Mouse (Mus musculus) liver, adult 2 months (tissue): ENCODE measurements around the gene Traf3ip1. TPM values are rescaled to one million over a fixed set of nuclear protein-coding genes. Genes with fewer than 3 reads are reported as not detected.

Experiments
- DNase-seq: peaks from one replicate; pipeline ENCODE4 v3.0.0-alpha.2; 2011; ENCODE audit warnings: low read depth, low spot score; ENCODE audit errors: extremely low read depth
- H3K27ac ChIP-seq: fragments of 200-500 bp; replicated peaks from 2 replicates; pipeline ENCODE4 v1.5.1; 2012; ENCODE audit warnings: low read depth, mild to moderate bottlenecking, control low read depth, inconsistent platforms, low read length; ENCODE audit not compliant: insufficient read depth
- H3K27me3 ChIP-seq: fragments of 200-500 bp; 2 replicates; pipeline ENCODE4 v1.6.1; 2012; ENCODE audit warnings: mild to moderate bottlenecking, moderate library complexity, low read length, inconsistent platforms; ENCODE audit not compliant: control insufficient read depth, insufficient read depth
- H3K36me3 ChIP-seq: fragments of 200-500 bp; 2 replicates; pipeline ENCODE4 v1.6.1; 2012; ENCODE audit warnings: low read length, inconsistent platforms; ENCODE audit not compliant: control insufficient read depth, insufficient read depth
- H3K4me1 ChIP-seq: fragments of 200-500 bp; 2 replicates; pipeline ENCODE4 v1.6.1; 2011; ENCODE audit warnings: low read length; ENCODE audit not compliant: control insufficient read depth, insufficient read depth
- H3K4me3 ChIP-seq: fragments of 200-500 bp; 2 replicates; pipeline ENCODE4 v1.5.1; 2011; ENCODE audit warnings: low read depth, mild to moderate bottlenecking, control low read depth, low read length, moderate library complexity; ENCODE audit not compliant: insufficient read depth
- H3K79me2 ChIP-seq: fragments of 200-500 bp; 2 replicates; pipeline ENCODE4 v1.6.1; 2012; ENCODE audit warnings: inconsistent platforms, mild to moderate bottlenecking, low read length, moderate library complexity; ENCODE audit not compliant: control insufficient read depth, insufficient read depth
- H3K9ac ChIP-seq: fragments of 200-500 bp; 2 replicates; pipeline ENCODE4 v1.6.1; 2012; ENCODE audit warnings: low read depth, mild to moderate bottlenecking, control low read depth, inconsistent platforms, low read length
- CTCF ChIP-seq: fragments of 200-500 bp; IDR thresholded peaks from 2 replicates; pipeline ENCODE4 v1.5.1; 2011; ENCODE audit warnings: low read depth, low read length, control low read depth
- POLR2A ChIP-seq: fragments of 200-500 bp; IDR thresholded peaks from 2 replicates; pipeline ENCODE4 v1.6.1; 2011; ENCODE audit warnings: low read length, control low read depth; ENCODE audit not compliant: insufficient read depth; ENCODE audit errors: extremely low read depth
- WGBS: fragments of 180-500 bp; shearing (Covaris S2); methylation state at CpG from one replicate; pipeline ENCODE4 v1.1.7; 2018; 5-methylcytosine and 5-hydroxymethylcytosine counted together
- polyA plus RNA-seq: library from polyadenylated mRNA; depleted of rRNA; stranded (reverse); fragments of >200 nt; gene quantifications from 2 replicates; pipeline ENCODE4 v1.2.3, GENCODE M21; 2012; rRNA removed
- total RNA-seq: library from RNA; depleted of rRNA; stranded (reverse); fragments of >200 nt; gene quantifications from 2 replicates; pipeline ENCODE4 v1.2.3, GENCODE M21; 2014; rRNA removed

Gene Traf3ip1
- total and polyA plus RNA-seq, 2 experiments: 3.6 to 3.8 TPM

- Histone ChIP-seq H3K36me3 (no peaks in the 10 kb centered on the region), H3K79me2 (no peaks in the 10 kb centered on the region), H3K27ac (no peak overlapping the region), H3K27me3 (no peaks in the 10 kb centered on the region), H3K4me3 (no peak overlapping the region), H3K9ac (no peak overlapping the region), H3K4me1 (no peaks in the 10 kb centered on the region)
- DNase-seq: no peak
- TF ChIP-seq CTCF (no peak), POLR2A (no peak)
- WGBS: 66% methylated on average over 7 of the region's 7 CpGs
These were observed 83.6 kb downstream of the Traf3ip1 start for GRCm38 (mm10) chr1:91577883-91578517.

Other genes starting within 250 kb of the Traf3ip1 start
- 17.7 and 23.0 TPM in 2 replicates for gene Ube2f, start 244.3 kb upstream of the Traf3ip1 start, total RNA-seq
- 23.4 and 32.9 TPM in 2 replicates for gene Ube2f, start 244.3 kb upstream of the Traf3ip1 start, polyA plus RNA-seq
- 50.4 and 52.2 TPM in 2 replicates for gene Scly, start 196.3 kb upstream of the Traf3ip1 start, total RNA-seq
- 106 and 110 TPM in 2 replicates for gene Scly, start 196.3 kb upstream of the Traf3ip1 start, polyA plus RNA-seq
- gene Espnl, start 172.6 kb upstream of the Traf3ip1 start, total RNA-seq: 0.20 TPM in 1 of 2 replicates, not detected in the other
- 0.01 and 0.09 TPM in 2 replicates for gene Espnl, start 172.6 kb upstream of the Traf3ip1 start, polyA plus RNA-seq
- not detected in 2 replicates for gene Klhl30, start 143.6 kb upstream of the Traf3ip1 start, total RNA-seq
- gene Klhl30, start 143.6 kb upstream of the Traf3ip1 start, polyA plus RNA-seq: 0.02 TPM in 1 of 2 replicates, not detected in the other
- not detected in 2 replicates for gene Erfe, start 128.2 kb upstream of the Traf3ip1 start, total RNA-seq
- not detected in 2 replicates for gene Erfe, start 128.2 kb upstream of the Traf3ip1 start, polyA plus RNA-seq
- gene Ilkap, start 95.8 kb upstream of the Traf3ip1 start, total RNA-seq: 50.3 and 54.7 TPM in 2 replicates
- gene Ilkap, start 95.8 kb upstream of the Traf3ip1 start, polyA plus RNA-seq: 25.2 and 32.0 TPM in 2 replicates
- 64.6 and 97.0 TPM in 2 replicates for gene Hes6, start 80.6 kb upstream of the Traf3ip1 start, total RNA-seq
- 107 and 112 TPM in 2 replicates for gene Hes6, start 80.6 kb upstream of the Traf3ip1 start, polyA plus RNA-seq
- gene Per2, start 35.3 kb upstream of the Traf3ip1 start, total RNA-seq: 5.7 and 7.7 TPM in 2 replicates
- 3.9 and 4.9 TPM in 2 replicates for gene Per2, start 35.3 kb upstream of the Traf3ip1 start, polyA plus RNA-seq
- 3.5 and 4.4 TPM in 2 replicates for gene Asb1, start 45.9 kb downstream of the Traf3ip1 start, total RNA-seq
- gene Asb1, start 45.9 kb downstream of the Traf3ip1 start, polyA plus RNA-seq: 3.5 and 4.6 TPM in 2 replicates